Mouse (Mus musculus): Measurements from ENCODE around the gene Cbfa2t3.

Gene Cbfa2t3

GRCm38 (mm10) chr8:122717869-122718509 is 19.1 kb upstream of the Cbfa2t3 start:
- no peak for DNase-seq (ENCODE audit: low spot score in 2 of 2)

- no peak for DNase-seq (ENCODE audit: low spot score in 2 of 2)
These were observed 17.7 kb upstream of the Cbfa2t3 start for GRCm38 (mm10) chr8:122716566-122716965.

GRCm38 (mm10) chr8:122713157-122713518 is 14.2 kb upstream of the Cbfa2t3 start:
- DNase-seq (ENCODE audit: low spot score in 2 of 2): no peak

GRCm38 (mm10) chr8:122712411-122713156 is 13.7 kb upstream of the Cbfa2t3 start:
- DNase-seq (ENCODE audit: low spot score in 2 of 2): no peak

GRCm38 (mm10) chr8:122711891-122712365 is 13.0 kb upstream of the Cbfa2t3 start:
- no peak for DNase-seq (ENCODE audit: low spot score in 2 of 2)

- no peak for DNase-seq (ENCODE audit: low spot score in 2 of 2)
These were observed 12.6 kb upstream of the Cbfa2t3 start for GRCm38 (mm10) chr8:122711480-122711879.

GRCm38 (mm10) chr8:122709340-122710111 is 10.6 kb upstream of the Cbfa2t3 start:
- no peak for DNase-seq (ENCODE audit: low spot score in 2 of 2)

GRCm38 (mm10) chr8:122707184-122707583 is 8.3 kb upstream of the Cbfa2t3 start:
- no peak for DNase-seq (ENCODE audit: low spot score in 2 of 2)

GRCm38 (mm10) chr8:122705901-122706561 is 7.1 kb upstream of the Cbfa2t3 start:
- DNase-seq (ENCODE audit: low spot score in 2 of 2): no peak

- DNase-seq (ENCODE audit: low spot score in 2 of 2): no peak
These were observed 5.7 kb upstream of the Cbfa2t3 start for GRCm38 (mm10) chr8:122704612-122705011.

- no peak for DNase-seq (ENCODE audit: low spot score in 2 of 2)
These were observed 4.0 kb upstream of the Cbfa2t3 start for GRCm38 (mm10) chr8:122702957-122703356.

- no peak for DNase-seq (ENCODE audit: low spot score in 2 of 2)
These were observed 3.5 kb upstream of the Cbfa2t3 start for GRCm38 (mm10) chr8:122702301-122702941.

GRCm38 (mm10) chr8:122701441-122702185 is 2.7 kb upstream of the Cbfa2t3 start:
- no peak for DNase-seq (ENCODE audit: low spot score in 2 of 2)

- DNase-seq (ENCODE audit: low spot score in 2 of 2): no peak
These were observed 1.7 kb upstream of the Cbfa2t3 start for GRCm38 (mm10) chr8:122700628-122701027.

GRCm38 (mm10) chr8:122698254-122698768 is 598 bp downstream of the Cbfa2t3 start:
- no peak for DNase-seq (ENCODE audit: low spot score in 2 of 2)

GRCm38 (mm10) chr8:122697586-122697985 is 1.3 kb downstream of the Cbfa2t3 start:
- DNase-seq (ENCODE audit: low spot score in 2 of 2): no peak

GRCm38 (mm10) chr8:122697181-122697581 is 1.7 kb downstream of the Cbfa2t3 start:
- no peak for DNase-seq (ENCODE audit: low spot score in 2 of 2)

GRCm38 (mm10) chr8:122695438-122696042 is 3.4 kb downstream of the Cbfa2t3 start:
- no peak for DNase-seq (ENCODE audit: low spot score in 2 of 2)

GRCm38 (mm10) chr8:122692152-122692551 is 6.8 kb downstream of the Cbfa2t3 start:
- no peak for DNase-seq (ENCODE audit: low spot score in 2 of 2)

GRCm38 (mm10) chr8:122691018-122691417 is 7.9 kb downstream of the Cbfa2t3 start:
- DNase-seq (ENCODE audit: low spot score in 2 of 2): no peak
